Mouse (Mus musculus) left cerebral cortex, adult 18-20 months (tissue): ENCODE data around the gene Gnaq. TPM values are rescaled to one million over a fixed set of nuclear protein-coding genes. Genes with fewer than 3 reads are reported as not detected.
A peak's percentile ranks its signal among the peaks of the same experiment; 100 is the strongest.

ENCODE experiments used
- DNase-seq, 2 experiments: peaks; one replicate each; pipeline ENCODE4 v3.0.0; 2021 to 2022; ENCODE audit warnings: low spot score in 2 of 2, mixed read lengths in 1 of 2
- microRNA-seq, 2 experiments: library from miRNA; unstranded; fragments of <30 nt; microRNA quantifications; one replicate each; pipeline ENCODE4 v1.2.0; 2021
- total RNA-seq, 2 experiments: library from RNA; stranded (reverse); gene quantifications; 2 replicates each; pipeline ENCODE4 v1.2.3; 2021

The Gnaq gene
- total RNA-seq, 2 experiments from 2014 or later = 156 to 160 TPM

DNA sequence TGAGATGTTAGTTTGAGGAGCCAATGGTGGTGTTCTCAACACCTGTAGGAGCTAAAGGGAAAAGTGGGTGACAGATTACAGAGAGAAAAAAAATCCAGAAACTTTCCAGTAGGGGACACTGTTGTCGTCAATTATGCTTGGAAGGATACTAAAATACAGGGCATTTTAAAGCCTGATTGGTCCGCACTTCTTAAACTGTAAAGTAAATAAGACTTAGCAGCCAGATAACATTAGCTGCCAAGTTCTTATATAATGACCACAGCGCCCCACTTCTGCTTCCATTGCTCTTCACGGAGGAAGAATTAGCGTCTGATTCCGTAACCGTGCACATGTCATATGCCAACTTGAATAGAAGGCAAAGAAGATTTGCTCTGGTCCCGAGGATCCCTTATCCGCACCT lies 302.2 kb downstream of the Gnaq start:
- DNase-seq = no peak

DNA sequence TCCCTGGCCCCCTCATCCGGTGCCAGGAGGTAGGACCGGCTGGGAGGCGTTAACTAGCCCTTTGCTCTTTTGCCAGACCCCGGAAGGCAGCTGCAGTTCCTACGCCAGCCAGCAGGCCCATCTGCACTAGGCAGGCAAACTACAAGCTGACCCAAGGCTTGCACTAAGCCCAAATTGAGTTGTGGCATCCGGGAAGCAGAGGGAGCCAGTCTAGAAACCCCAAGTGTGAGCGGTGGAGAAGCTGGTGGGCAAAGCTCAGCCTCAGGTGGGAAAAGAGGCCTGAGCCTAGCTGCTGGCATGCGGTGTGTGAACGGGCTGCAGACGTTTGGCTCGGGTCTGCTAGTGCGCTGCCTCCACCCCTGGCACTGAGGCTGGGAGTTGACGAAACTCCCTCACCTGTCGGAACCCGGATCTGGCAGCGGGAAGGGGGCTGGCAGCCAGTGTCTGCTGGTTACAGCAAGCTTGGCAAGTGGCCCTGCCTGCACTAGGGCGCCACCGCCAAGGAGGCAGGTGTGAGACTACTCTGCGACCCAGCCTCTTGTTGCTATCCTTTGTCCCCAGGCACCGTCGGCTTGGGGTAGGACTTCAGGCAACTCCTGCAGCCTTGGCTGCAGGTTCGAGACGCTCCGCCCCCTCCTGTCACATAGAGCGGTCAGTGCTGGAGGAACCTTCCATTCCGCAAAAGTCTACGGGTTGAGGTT lies 303.1 kb downstream of the Gnaq start, which contains the start of gene Gna14:
Gene Gna14 (plus strand): TSS at position 232 of the 701 bp plus-strand sequence.
- peak in 1 of 2 experiments; percentile 11 for DNase-seq

DNA sequence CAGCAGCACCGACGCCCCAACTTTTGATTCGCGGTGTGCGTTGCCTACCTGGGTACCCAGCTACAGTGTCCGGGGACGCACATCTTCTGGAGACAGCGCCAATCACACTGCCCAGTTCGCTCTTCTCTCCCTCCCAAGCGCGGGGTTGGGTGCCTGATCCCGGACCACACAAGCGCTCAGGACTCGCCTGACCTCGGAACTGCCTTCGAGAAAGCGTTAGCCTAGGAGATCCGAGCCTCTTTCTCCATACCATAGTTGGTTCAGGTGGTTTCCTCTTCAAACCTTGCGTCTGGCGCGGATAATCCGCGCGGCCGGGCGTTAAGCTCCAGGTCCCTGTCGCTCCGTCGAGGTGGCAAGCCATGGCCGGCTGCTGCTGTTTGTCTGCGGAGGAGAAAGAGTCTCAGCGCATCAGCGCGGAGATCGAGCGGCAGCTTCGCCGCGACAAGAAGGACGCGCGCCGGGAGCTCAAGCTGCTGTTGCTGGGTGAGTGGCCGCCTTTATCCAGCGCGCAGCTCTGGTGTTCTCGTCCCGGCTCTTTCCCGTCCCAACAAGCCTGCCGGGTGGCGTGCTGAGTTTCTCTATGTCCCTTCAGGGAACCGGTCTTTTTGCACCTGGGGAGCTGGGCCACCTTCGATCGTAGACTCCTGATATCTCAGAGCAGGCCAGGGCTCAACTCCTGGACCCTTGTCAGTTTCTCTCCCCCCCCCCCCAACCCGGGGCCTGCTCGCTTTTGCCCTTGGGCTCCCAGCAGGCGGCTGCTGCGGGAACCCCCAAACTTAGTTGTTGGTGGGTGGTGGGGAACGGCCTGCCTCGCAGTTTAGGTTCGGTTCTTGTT lies 303.9 kb downstream of the Gnaq start:
- peak in 1 of 2 experiments; percentile 6 for DNase-seq

Small RNAs within 50 kb of the gene (microRNA-seq; reads per million reads assigned to microRNA genes)
- 0 reads per million in 2 experiments for gene Mir496b

Other genes starting within 250 kb of the Gnaq start
- gene Psat1, start 185.5 kb upstream of the Gnaq start, total RNA-seq = 100 to 1,000 TPM in 1 of 2 experiments, 10 to 100 TPM in 1; 96.4 to 113 TPM
- 1 to 10 TPM; 9.3 to 9.9 TPM for gene Cep78, start 147.8 kb upstream of the Gnaq start, total RNA-seq